Mouse (Mus musculus) midbrain, embryonic 15.5 days (tissue): Measurements from ENCODE around the gene Rnase4. TPM values are rescaled to one million over a fixed set of nuclear protein-coding genes. Genes with fewer than 3 reads are reported as not detected.
"Not testable (repeated sequence)": the region's sequence is repeated elsewhere in the genome, so short reads cannot be mapped to it uniquely, and the experiment has no call there.

Experiments
- ATAC-seq: fragments of 200-750 bp; cut with Nextera tagmentation; replicated peaks from 2 replicates; pipeline ENCODE4 v1.8.0; 2017; ENCODE audit warnings: moderate TSS enrichment
- H3K27ac ChIP-seq: fragments of 300-500 bp; sonication (generic); 2 replicates; pipeline ENCODE4 v1.5.1; 2015; ENCODE audit warnings: mild to moderate bottlenecking, inconsistent platforms
- H3K27me3 ChIP-seq: fragments of 300-500 bp; sonication (generic); replicated peaks from 2 replicates; pipeline ENCODE4 v1.6.1; 2015; ENCODE audit warnings: inconsistent platforms
- H3K36me3 ChIP-seq: fragments of 300-500 bp; sonication (generic); replicated peaks from 2 replicates; pipeline ENCODE4 v1.6.1; 2015; ENCODE audit warnings: inconsistent platforms
- H3K4me1 ChIP-seq: fragments of 300-500 bp; sonication (generic); 2 replicates; pipeline ENCODE4 v1.6.1; 2015; ENCODE audit warnings: inconsistent platforms
- H3K4me2 ChIP-seq: fragments of 300-500 bp; sonication (generic); 2 replicates; pipeline ENCODE4 v1.6.1; 2015; ENCODE audit warnings: inconsistent platforms, mild to moderate bottlenecking, moderate library complexity
- H3K4me3 ChIP-seq: fragments of 300-500 bp; sonication (generic); 2 replicates; pipeline ENCODE4 v1.5.1; 2015; ENCODE audit warnings: mild to moderate bottlenecking, inconsistent platforms
- H3K9ac ChIP-seq: fragments of 300-500 bp; sonication (generic); 2 replicates; pipeline ENCODE4 v1.6.1; 2015; ENCODE audit warnings: mild to moderate bottlenecking, inconsistent platforms
- H3K9me3 ChIP-seq: fragments of 300-500 bp; sonication (generic); 2 replicates; pipeline ENCODE4 v1.6.1; 2016; ENCODE audit warnings: inconsistent platforms
- WGBS: fragments of 180-500 bp; shearing (Covaris S2); methylation state at CpG from one replicate; pipeline ENCODE4 v1.1.7; 2015; ENCODE audit warnings: mixed read lengths; 5-methylcytosine and 5-hydroxymethylcytosine counted together
- polyA plus RNA-seq: library from polyadenylated mRNA; unstranded; fragments of >200 nt; fragmentation: Nextera tagmentation; extraction: Ambion mirVana; gene quantifications from 2 replicates; pipeline ENCODE4 v1.2.1, GENCODE M21; 2015

Rnase4 gene
- polyA plus RNA-seq, 1 experiment from 2014 or later: 13.9 TPM

- Histone ChIP-seq H3K4me1 (peaks cover 14% of the 10 kb centered on the region; the same call in 1 of the 2 replicates), H3K9ac (peak overlapping the region; percentile 67), H3K36me3 (no peaks in the 10 kb centered on the region), H3K4me2 (peak overlapping the region; percentile 69), H3K27me3 (peaks cover 3% of the 10 kb centered on the region; the same call in 1 of the 2 replicates), H3K27ac (peak overlapping the region; percentile 77), H3K9me3 (no peaks in the 10 kb centered on the region), H3K4me3 (peak overlapping the region; percentile 73)
- under 1% methylated on average over 27 of the region's 27 CpGs for WGBS
- ATAC-seq: peak; percentile 57
Observed at GRCm38 (mm10) chr14:51090077-51090781, 648 bp upstream of the Rnase4 start.

- Histone ChIP-seq H3K36me3 (no peaks in the 10 kb centered on the region), H3K4me1 (peaks cover 14% of the 10 kb centered on the region; the same call in 1 of the 2 replicates), H3K9ac (no peak overlapping the region), H3K27ac (no peak overlapping the region), H3K4me2 (peak overlapping the region; percentile 69), H3K27me3 (no peaks in the 10 kb centered on the region), H3K4me3 (peak overlapping the region; percentile 73), H3K9me3 (no peaks in the 10 kb centered on the region)
- ATAC-seq: no peak
- WGBS: 55% methylated on average over 8 of the region's 8 CpGs
Observed at GRCm38 (mm10) chr14:51092073-51092620, 1.3 kb downstream of the Rnase4 start.

GRCm38 (mm10) chr14:51093496-51093895, 2.6 kb downstream of the Rnase4 start:
- no peak overlapping the region for H3K4me3 ChIP-seq
- peaks cover 10% of the 10 kb centered on the region; the same call in 1 of the 2 replicates for H3K4me1 ChIP-seq
- no peak overlapping the region for H3K27ac ChIP-seq
- H3K9ac ChIP-seq: no peak overlapping the region
- no peaks in the 10 kb centered on the region for H3K27me3 ChIP-seq
- H3K9me3 ChIP-seq: no peaks in the 10 kb centered on the region
- 36% methylated on average over 3 of the region's 3 CpGs for WGBS
- H3K4me2 ChIP-seq: no peak overlapping the region
- no peak for ATAC-seq
- H3K36me3 ChIP-seq: no peaks in the 10 kb centered on the region

- no peaks in the 10 kb centered on the region for H3K36me3 ChIP-seq
- no peaks in the 10 kb centered on the region for H3K27me3 ChIP-seq
- no peak overlapping the region for H3K4me3 ChIP-seq
- no peak for ATAC-seq
- H3K4me2 ChIP-seq: no peak overlapping the region
- H3K9me3 ChIP-seq: no peaks in the 10 kb centered on the region
- WGBS: 85% methylated on average over 5 of the region's 5 CpGs
- H3K27ac ChIP-seq: no peak overlapping the region
- 0 out of 2 replicates have a peak, but pooled peaks cover 7% of the 10 kb centered on the region for H3K4me1 ChIP-seq
- no peak overlapping the region for H3K9ac ChIP-seq
Observed at GRCm38 (mm10) chr14:51094096-51094875, 3.4 kb downstream of the Rnase4 start.

GRCm38 (mm10) chr14:51094921-51095320, 4.0 kb downstream of the Rnase4 start:
- H3K9me3 ChIP-seq: no peaks in the 10 kb centered on the region
- no peaks in the 10 kb centered on the region for H3K36me3 ChIP-seq
- ATAC-seq: no peak
- H3K4me1 ChIP-seq: 0 out of 2 replicates have a peak, but pooled peaks cover 7% of the 10 kb centered on the region
- 75% methylated on average over 9 of the region's 9 CpGs for WGBS
- no peak overlapping the region for H3K4me3 ChIP-seq
- H3K27ac ChIP-seq: no peak overlapping the region
- no peaks in the 10 kb centered on the region for H3K27me3 ChIP-seq
- H3K4me2 ChIP-seq: no peak overlapping the region
- H3K9ac ChIP-seq: no peak overlapping the region

- no peak overlapping the region for H3K4me2 ChIP-seq
- no peak overlapping the region for H3K27ac ChIP-seq
- no peak overlapping the region for H3K4me3 ChIP-seq
- 0 out of 2 replicates have a peak, but pooled peaks cover 7% of the 10 kb centered on the region for H3K4me1 ChIP-seq
- no peaks in the 10 kb centered on the region for H3K27me3 ChIP-seq
- no peak overlapping the region for H3K9ac ChIP-seq
- no peak for ATAC-seq
- H3K9me3 ChIP-seq: no peaks in the 10 kb centered on the region
- 77% methylated on average over 9 of the region's 9 CpGs for WGBS
- no peaks in the 10 kb centered on the region for H3K36me3 ChIP-seq
Observed at GRCm38 (mm10) chr14:51095736-51096524, 5.1 kb downstream of the Rnase4 start.

GRCm38 (mm10) chr14:51098300-51098699, 7.4 kb downstream of the Rnase4 start:
- H3K36me3 ChIP-seq, H3K9me3 ChIP-seq, H3K27ac ChIP-seq, H3K9ac ChIP-seq, H3K4me2 ChIP-seq, H3K4me3 ChIP-seq, H3K4me1 ChIP-seq, H3K27me3 ChIP-seq: not testable (repeated sequence)
- peak; percentile 32; the same call in 1 of the 2 replicates for ATAC-seq
- WGBS: 10% methylated on average over 1 of the region's 1 CpGs

- Histone ChIP-seq H3K9ac (no peak overlapping the region), H3K27me3 (no peaks in the 10 kb centered on the region), H3K9me3 (no peaks in the 10 kb centered on the region), H3K27ac (no peak overlapping the region), H3K4me1 (no peaks in the 10 kb centered on the region), H3K36me3 (no peaks in the 10 kb centered on the region), H3K4me2 (no peak overlapping the region), H3K4me3 (no peak overlapping the region)
- WGBS: 94% methylated on average over 11 of the region's 11 CpGs
- no peak for ATAC-seq
Observed at GRCm38 (mm10) chr14:51098921-51099320, 8.0 kb downstream of the Rnase4 start.

GRCm38 (mm10) chr14:51101284-51101683, 10.4 kb downstream of the Rnase4 start:
- Histone ChIP-seq H3K36me3 (no peaks in the 10 kb centered on the region), H3K9ac (no peak overlapping the region), H3K4me3 (no peak overlapping the region), H3K27me3 (no peaks in the 10 kb centered on the region), H3K27ac (no peak overlapping the region), H3K9me3 (no peaks in the 10 kb centered on the region), H3K4me1 (no peaks in the 10 kb centered on the region), H3K4me2 (no peak overlapping the region)
- WGBS: 80% methylated on average over 9 of the region's 9 CpGs
- ATAC-seq: no peak

GRCm38 (mm10) chr14:51103217-51103616, 12.3 kb downstream of the Rnase4 start:
- no peak overlapping the region for H3K9ac ChIP-seq
- no peaks in the 10 kb centered on the region for H3K27me3 ChIP-seq
- no peak overlapping the region for H3K4me3 ChIP-seq
- H3K4me2 ChIP-seq: no peak overlapping the region
- no peaks in the 10 kb centered on the region for H3K9me3 ChIP-seq
- H3K4me1 ChIP-seq: no peaks in the 10 kb centered on the region
- ATAC-seq: peak; percentile 63
- H3K36me3 ChIP-seq: no peaks in the 10 kb centered on the region
- 64% methylated on average over 3 of the region's 3 CpGs for WGBS
- no peak overlapping the region for H3K27ac ChIP-seq

GRCm38 (mm10) chr14:51104366-51104765, 13.5 kb downstream of the Rnase4 start:
- H3K9ac ChIP-seq: no peak overlapping the region
- H3K27me3 ChIP-seq: no peaks in the 10 kb centered on the region
- 82% methylated on average over 2 of the region's 2 CpGs for WGBS
- no peak for ATAC-seq
- no peak overlapping the region for H3K4me3 ChIP-seq
- H3K36me3 ChIP-seq: no peaks in the 10 kb centered on the region
- H3K9me3 ChIP-seq: no peaks in the 10 kb centered on the region
- no peak overlapping the region for H3K4me2 ChIP-seq
- no peaks in the 10 kb centered on the region for H3K4me1 ChIP-seq
- no peak overlapping the region for H3K27ac ChIP-seq

- Histone ChIP-seq H3K9ac (no peak overlapping the region), H3K4me1 (no peaks in the 10 kb centered on the region), H3K27me3 (no peaks in the 10 kb centered on the region), H3K4me3 (no peak overlapping the region), H3K27ac (no peak overlapping the region), H3K36me3 (no peaks in the 10 kb centered on the region), H3K9me3 (no peaks in the 10 kb centered on the region), H3K4me2 (no peak overlapping the region)
- no peak for ATAC-seq
Observed at GRCm38 (mm10) chr14:51106449-51106967, 15.6 kb downstream of the Rnase4 start.
